Mouse (Mus musculus): ENCODE results near the gene Mid1.

GRCm38 (mm10) chrX:169685731-169686130 is 732 bp downstream of the Mid1 start:
- TF ChIP-seq CTCF (IDR thresholded peaks at IDR 0.05; ENCODE audit: low read depth, low read length): no peak
- no peak for TF ChIP-seq POLR2AphosphoS5 (IDR thresholded peaks at IDR 0.05; ENCODE audit: insufficient replicate concordance, low read depth, low read length)
- no peak for TF ChIP-seq TAL1 (conservative IDR thresholded peaks at IDR 0.05; ENCODE audit: low read depth, low read length)
- no peak for TF ChIP-seq GATA1 (IDR thresholded peaks at IDR 0.05; ENCODE audit: borderline replicate concordance, low read length)
- no peak for TF ChIP-seq GATA2 (IDR thresholded peaks at IDR 0.05; ENCODE audit: borderline replicate concordance, low read depth, low read length)
